Mouse (Mus musculus) liver, embryonic 12.5 days (tissue): ENCODE data around the gene Tekt1. TPM values are rescaled to one million over a fixed set of nuclear protein-coding genes. Genes with fewer than 3 reads are reported as not detected.
"Not testable (repeated sequence)": the region's sequence is repeated elsewhere in the genome, so short reads cannot be mapped to it uniquely, and the experiment has no call there.

Source experiments
- ATAC-seq: fragments of 200-750 bp; cut with Nextera tagmentation; 2 replicates; pipeline ENCODE4 v1.8.0; 2017; ENCODE audit warnings: moderate number of reproducible peaks, mild to moderate bottlenecking, moderate library complexity
- H3K27ac ChIP-seq: fragments of 300-500 bp; sonication (generic); 2 replicates; pipeline ENCODE4 v1.5.1; 2016; ENCODE audit warnings: mild to moderate bottlenecking
- H3K27me3 ChIP-seq: fragments of 300-500 bp; sonication (generic); replicated peaks from 2 replicates; pipeline ENCODE4 v1.6.1; 2016; ENCODE audit warnings: mild to moderate bottlenecking, moderate library complexity
- H3K36me3 ChIP-seq: fragments of 300-500 bp; sonication (generic); 2 replicates; pipeline ENCODE4 v1.6.1; 2016; ENCODE audit warnings: mild to moderate bottlenecking, moderate library complexity
- H3K4me1 ChIP-seq: fragments of 300-500 bp; sonication (generic); 2 replicates; pipeline ENCODE4 v1.6.1; 2016
- H3K4me2 ChIP-seq: fragments of 300-500 bp; sonication (generic); 2 replicates; pipeline ENCODE4 v1.6.1; 2016; ENCODE audit warnings: mild to moderate bottlenecking, moderate library complexity
- H3K4me3 ChIP-seq: fragments of 300-500 bp; sonication (generic); 2 replicates; pipeline ENCODE4 v1.5.1; 2016; ENCODE audit warnings: mild to moderate bottlenecking, moderate library complexity
- H3K9ac ChIP-seq: fragments of 300-500 bp; sonication (generic); 2 replicates; pipeline ENCODE4 v1.6.1; 2016; ENCODE audit warnings: mild to moderate bottlenecking, moderate library complexity
- H3K9me3 ChIP-seq: fragments of 300-500 bp; sonication (generic); replicated peaks from 2 replicates; pipeline ENCODE4 v1.6.1; 2016; ENCODE audit warnings: mild to moderate bottlenecking, moderate library complexity
- WGBS: fragments of 180-500 bp; shearing (Covaris S2); methylation state at CpG from one replicate; pipeline ENCODE4 v1.1.7; 2016; ENCODE audit not compliant: insufficient replicate concordance; 5-methylcytosine and 5-hydroxymethylcytosine counted together
- polyA plus RNA-seq: library from polyadenylated mRNA; unstranded; fragments of >200 nt; fragmentation: Nextera tagmentation; extraction: Ambion mirVana; gene quantifications from 2 replicates; pipeline ENCODE4 v1.2.1, GENCODE M21; 2016

The Tekt1 gene
- polyA plus RNA-seq, 1 experiment from 2014 or later = 0.08 TPM

DNA sequence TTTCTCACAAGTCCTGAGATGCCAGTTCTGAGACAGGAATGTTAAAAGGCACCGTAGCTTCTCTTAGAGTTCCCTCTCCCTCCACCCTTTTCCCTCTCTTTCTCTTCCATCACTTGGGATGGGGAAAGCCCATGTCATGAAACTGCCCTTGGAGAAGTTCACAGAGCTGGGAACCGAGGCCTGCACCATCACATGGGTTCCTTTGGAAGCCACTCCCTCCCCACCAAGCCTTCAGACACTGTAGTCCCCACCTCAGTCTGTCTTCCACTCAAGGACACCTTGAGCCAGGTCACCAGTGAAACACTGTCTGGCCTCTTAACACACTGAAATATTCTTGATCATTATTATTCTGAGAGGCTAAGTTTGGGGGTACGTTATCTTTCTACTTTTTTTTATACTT, 9.1 kb downstream of the Tekt1 start:
- Histone ChIP-seq H3K4me3 (no peak overlapping the region), H3K27me3 (no peaks in the 10 kb centered on the region; the same call in 1 of the 2 replicates), H3K4me2 (no peak overlapping the region), H3K9me3 (no peaks in the 10 kb centered on the region), H3K4me1 (peaks cover 6% of the 10 kb centered on the region; the same call in 1 of the 2 replicates), H3K9ac (no peak overlapping the region), H3K36me3 (no peaks in the 10 kb centered on the region), H3K27ac (no peak overlapping the region)
- ATAC-seq = no peak
- 60% methylated on average over 3 of the region's 3 CpGs for WGBS

DNA sequence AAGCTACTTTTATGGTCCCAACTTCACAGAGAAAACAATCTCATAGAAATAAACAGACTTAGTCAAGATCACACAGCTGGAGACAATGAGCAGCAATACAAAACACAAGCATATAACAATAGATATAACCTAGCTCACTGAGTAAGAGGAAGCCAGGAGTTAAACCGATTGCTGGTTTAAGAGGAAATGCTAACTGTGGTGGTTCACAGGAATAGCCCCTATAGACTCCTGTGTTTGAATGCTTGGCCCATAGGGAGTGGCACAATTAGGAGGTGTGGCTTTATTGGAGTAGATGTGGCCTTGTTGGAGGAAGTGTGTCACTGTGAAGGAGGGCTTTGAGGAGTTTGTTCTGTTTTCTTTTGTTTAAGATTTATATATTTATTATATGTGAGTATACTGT, 10.0 kb downstream of the Tekt1 start:
- Histone ChIP-seq H3K4me1 (peaks cover 6% of the 10 kb centered on the region; the same call in 1 of the 2 replicates), H3K4me3 (no peak overlapping the region), H3K27ac (no peak overlapping the region), H3K27me3 (no peaks in the 10 kb centered on the region; the same call in 1 of the 2 replicates), H3K4me2 (no peak overlapping the region), H3K9ac (no peak overlapping the region), H3K9me3 (no peaks in the 10 kb centered on the region), H3K36me3 (no peaks in the 10 kb centered on the region)
- ATAC-seq = no peak
- WGBS = 24% methylated on average over 1 of the region's 1 CpGs

DNA sequence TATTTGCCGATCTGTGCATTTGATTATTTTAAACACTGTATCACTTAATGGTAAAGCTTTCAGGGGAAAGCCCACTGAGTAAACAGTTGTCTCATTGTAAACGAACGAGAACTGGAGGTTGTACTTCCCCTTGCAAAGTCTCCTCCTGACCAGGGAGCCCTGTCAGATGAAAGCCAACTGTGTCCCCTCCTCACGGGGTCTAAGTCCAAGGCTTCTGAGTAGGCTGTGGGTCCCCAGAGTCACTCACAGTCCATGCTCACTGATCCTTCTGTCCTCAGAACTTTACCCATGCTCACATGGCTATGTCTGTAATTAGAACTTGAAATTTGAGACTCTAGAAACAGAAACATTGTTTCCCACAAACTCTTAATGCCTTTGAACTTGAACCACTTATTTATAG, 12.6 kb downstream of the Tekt1 start:
- H3K36me3 ChIP-seq = no peaks in the 10 kb centered on the region
- no peak overlapping the region for H3K4me3 ChIP-seq
- WGBS = 56% methylated on average over 4 of the region's 4 CpGs
- H3K9me3 ChIP-seq = no peaks in the 10 kb centered on the region
- H3K27me3 ChIP-seq = no peaks in the 10 kb centered on the region
- no peak for ATAC-seq
- H3K9ac ChIP-seq = no peak overlapping the region
- no peak overlapping the region for H3K4me2 ChIP-seq
- H3K27ac ChIP-seq = no peak overlapping the region
- H3K4me1 ChIP-seq = no peaks in the 10 kb centered on the region

DNA sequence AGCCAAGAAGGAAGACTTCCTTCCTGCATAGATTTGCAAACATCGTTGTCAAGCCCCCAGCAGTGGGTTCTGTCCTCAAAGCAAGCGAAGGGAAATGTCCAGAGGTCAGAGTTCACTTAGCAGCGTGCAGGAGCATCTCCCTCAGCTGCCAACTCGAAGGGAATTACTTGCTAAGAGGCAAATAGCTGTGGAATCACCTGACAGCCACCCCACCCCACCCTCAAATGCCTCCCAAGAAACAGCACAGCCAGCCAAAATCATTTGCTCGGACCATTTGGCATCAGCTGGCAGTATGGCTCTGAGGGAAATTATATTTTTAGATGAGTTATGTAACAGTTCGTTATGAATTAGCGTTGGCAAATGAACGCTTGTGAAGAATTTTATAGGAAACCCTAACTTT, 13.2 kb downstream of the Tekt1 start:
- no peak overlapping the region for H3K4me2 ChIP-seq
- H3K9ac ChIP-seq = no peak overlapping the region
- 56% methylated on average over 8 of the region's 8 CpGs for WGBS
- H3K9me3 ChIP-seq = no peaks in the 10 kb centered on the region
- 0 out of 2 replicates have a peak, but pooled peaks cover 2% of the 10 kb centered on the region for H3K4me1 ChIP-seq
- ATAC-seq = no peak
- no peak overlapping the region for H3K4me3 ChIP-seq
- no peaks in the 10 kb centered on the region for H3K27me3 ChIP-seq
- H3K27ac ChIP-seq = no peak overlapping the region
- H3K36me3 ChIP-seq = no peaks in the 10 kb centered on the region

GRCm38 (mm10) chr11:72348563-72348962, 13.7 kb downstream of the Tekt1 start:
- Histone ChIP-seq H3K9ac (no peak overlapping the region), H3K4me3 (no peak overlapping the region), H3K36me3 (no peaks in the 10 kb centered on the region), H3K9me3 (no peaks in the 10 kb centered on the region), H3K27me3 (no peaks in the 10 kb centered on the region), H3K4me2 (no peak overlapping the region), H3K4me1 (0 out of 2 replicates have a peak, but pooled peaks cover 4% of the 10 kb centered on the region), H3K27ac (no peak overlapping the region)
- no peak for ATAC-seq
- whole genome bisulfite sequencing = 38% methylated on average over 10 of the region's 10 CpGs

GRCm38 (mm10) chr11:72344486-72344885, 17.8 kb downstream of the Tekt1 start:
- 66% methylated on average over 11 of the region's 11 CpGs for WGBS
- H3K27me3 ChIP-seq = no peaks in the 10 kb centered on the region
- H3K4me3 ChIP-seq = no peak overlapping the region
- no peaks in the 10 kb centered on the region for H3K36me3 ChIP-seq
- no peak overlapping the region for H3K9ac ChIP-seq
- H3K27ac ChIP-seq = no peak overlapping the region
- no peaks in the 10 kb centered on the region for H3K9me3 ChIP-seq
- ATAC-seq = no peak
- no peak overlapping the region for H3K4me2 ChIP-seq
- 0 out of 2 replicates have a peak, but pooled peaks cover 4% of the 10 kb centered on the region for H3K4me1 ChIP-seq

DNA sequence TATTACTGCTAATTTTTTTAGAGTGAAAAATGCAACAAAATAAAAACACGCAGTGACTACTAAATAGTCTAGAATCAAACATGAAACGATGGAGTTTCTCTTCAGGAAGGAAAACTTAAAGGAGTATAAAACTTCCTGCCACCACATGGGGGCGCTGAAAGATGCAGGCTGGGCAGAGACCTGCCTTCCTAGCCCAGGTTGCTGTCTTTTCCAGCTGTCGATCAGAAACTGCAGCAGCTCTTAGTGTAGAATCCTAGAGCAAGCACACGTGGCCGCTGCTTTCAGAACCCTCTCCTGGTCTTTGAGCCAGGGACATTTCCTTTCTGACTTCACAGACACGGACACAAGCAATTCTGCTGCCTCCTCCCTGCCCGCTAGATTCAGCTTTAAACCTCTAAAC, 18.3 kb downstream of the Tekt1 start:
- WGBS = 21% methylated on average over 8 of the region's 8 CpGs
- H3K9me3 ChIP-seq = no peaks in the 10 kb centered on the region

GRCm38 (mm10) chr11:72343238-72343625, 19.0 kb downstream of the Tekt1 start:
- not testable (repeated sequence) for H3K27ac ChIP-seq, H3K4me3 ChIP-seq, H3K4me2 ChIP-seq, H3K4me1 ChIP-seq, ATAC-seq, H3K9me3 ChIP-seq, H3K9ac ChIP-seq, H3K36me3 ChIP-seq, H3K27me3 ChIP-seq
- 75% methylated on average over 5 of the region's 5 CpGs for WGBS

More for the DNA sequence above, 18.3 kb downstream of the Tekt1 start:
- Histone ChIP-seq H3K27ac (no peak overlapping the region), H3K4me2 (0 out of 2 replicates have a peak overlapping the region, but pooled peaks have one; percentile 6), H3K36me3 (no peaks in the 10 kb centered on the region), H3K9ac (no peak overlapping the region), H3K27me3 (peaks cover 4% of the 10 kb centered on the region; the same call in 1 of the 2 replicates), H3K4me3 (no peak overlapping the region), H3K4me1 (0 out of 2 replicates have a peak, but pooled peaks cover 4% of the 10 kb centered on the region)
- no peak for ATAC-seq

- Histone ChIP-seq H3K27ac (no peak overlapping the region), H3K4me1 (0 out of 2 replicates have a peak, but pooled peaks cover 4% of the 10 kb centered on the region), H3K4me2 (0 out of 2 replicates have a peak overlapping the region, but pooled peaks have one; percentile 3), H3K4me3 (no peak overlapping the region), H3K27me3 (peaks cover 8% of the 10 kb centered on the region; the same call in 1 of the 2 replicates), H3K36me3 (no peaks in the 10 kb centered on the region), H3K9me3 (no peaks in the 10 kb centered on the region), H3K9ac (no peak overlapping the region)
- 7% methylated on average over 7 of the region's 7 CpGs for WGBS
- peak; percentile 66 for ATAC-seq
Measured at GRCm38 (mm10) chr11:72342549-72343237, 19.5 kb downstream of the Tekt1 start.

- H3K4me2 ChIP-seq = no peak overlapping the region
Measured at GRCm38 (mm10) chr11:72339716-72340115, 22.5 kb downstream of the Tekt1 start.

GRCm38 (mm10) chr11:72338437-72338871, 23.8 kb downstream of the Tekt1 start:
- no peak overlapping the region for H3K4me2 ChIP-seq
- peaks cover 13% of the 10 kb centered on the region; the same call in 1 of the 2 replicates for H3K27me3 ChIP-seq
- H3K4me1 ChIP-seq = no peaks in the 10 kb centered on the region
- no peak overlapping the region for H3K9ac ChIP-seq
- no peaks in the 10 kb centered on the region for H3K9me3 ChIP-seq
- no peak overlapping the region for H3K27ac ChIP-seq
- no peak for ATAC-seq
- 63% methylated on average over 5 of the region's 5 CpGs for WGBS
- no peaks in the 10 kb centered on the region for H3K36me3 ChIP-seq
- no peak overlapping the region for H3K4me3 ChIP-seq

More at GRCm38 (mm10) chr11:72339716-72340115, 22.5 kb downstream of the Tekt1 start:
- Histone ChIP-seq H3K27me3 (peaks cover 13% of the 10 kb centered on the region; the same call in 1 of the 2 replicates), H3K9ac (no peak overlapping the region), H3K27ac (no peak overlapping the region), H3K4me1 (0 out of 2 replicates have a peak, but pooled peaks cover 4% of the 10 kb centered on the region), H3K36me3 (no peaks in the 10 kb centered on the region), H3K4me3 (no peak overlapping the region), H3K9me3 (no peaks in the 10 kb centered on the region)
- ATAC-seq = no peak
- WGBS = 67% methylated on average over 4 of the region's 4 CpGs

GRCm38 (mm10) chr11:72336726-72337125, 25.5 kb downstream of the Tekt1 start:
- Histone ChIP-seq H3K27me3 (peaks cover 13% of the 10 kb centered on the region; the same call in 1 of the 2 replicates), H3K9ac (no peak overlapping the region), H3K4me2 (no peak overlapping the region), H3K36me3 (no peaks in the 10 kb centered on the region), H3K4me1 (no peaks in the 10 kb centered on the region), H3K4me3 (no peak overlapping the region), H3K9me3 (no peaks in the 10 kb centered on the region), H3K27ac (no peak overlapping the region)
- ATAC-seq = no peak
- WGBS = 60% methylated on average over 8 of the region's 8 CpGs
